Mouse (Mus musculus): Measurements from ENCODE around the gene Bmpr1a.

DNA sequence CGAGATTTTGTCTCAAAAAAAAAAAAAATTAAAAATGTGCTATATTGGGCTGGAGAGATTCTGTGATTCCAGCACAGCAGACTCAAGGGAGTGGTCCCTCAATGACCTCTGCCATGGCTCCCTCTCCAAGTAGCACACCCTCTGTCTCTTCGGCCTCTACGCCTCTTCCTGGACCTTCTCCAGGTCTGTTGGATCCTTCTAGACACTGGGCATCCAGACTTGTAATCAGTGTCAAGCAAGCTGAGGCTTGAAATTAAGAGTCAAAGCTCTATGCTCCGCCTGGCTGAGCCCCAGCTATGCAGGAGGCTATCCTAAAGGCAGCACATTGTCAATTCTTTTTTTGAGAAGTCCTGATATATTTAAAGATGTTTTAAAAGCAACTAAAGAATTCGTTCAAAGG lies 30.4 kb upstream of the Bmpr1a start:
- TF ChIP-seq GATA1 (IDR thresholded peaks at IDR 0.05; ENCODE audit: borderline replicate concordance, low read length) (no peak), FLI1 (IDR thresholded peaks at IDR 0.05; ENCODE audit: low read length) (no peak)
